Mouse (Mus musculus) heart, adult 2 months (tissue): ENCODE measurements around the gene Sorcs2.

Experiments
- CTCF ChIP-seq: fragments of 200-600 bp; IDR thresholded peaks from 2 replicates; pipeline ENCODE4 v1.8.1; 2022; ENCODE audit warnings: antibody characterized with exemption, mild to moderate bottlenecking, moderate library complexity
- POLR2A ChIP-seq: fragments of 200-500 bp; IDR thresholded peaks from 2 replicates; pipeline ENCODE4 v1.6.1; 2011; ENCODE audit warnings: mild to moderate bottlenecking, low read depth, low read length, control low read depth; ENCODE audit not compliant: insufficient read depth

- no peak for TF ChIP-seq POLR2A
- no peak for TF ChIP-seq CTCF
Observed at GRCm38 (mm10) chr5:36203421-36203820, 194.5 kb downstream of the Sorcs2 start.
